Mouse (Mus musculus) 416B (cell line): ENCODE results near the gene Angel2.
"Not testable (repeated sequence)": the region's sequence is repeated elsewhere in the genome, so short reads cannot be mapped to it uniquely, and the experiment has no call there.

ENCODE experiments used
- DNase-seq: peaks from one replicate; pipeline ENCODE4 v3.0.0; 2011; ENCODE audit warnings: low read depth

Gene Angel2

DNA sequence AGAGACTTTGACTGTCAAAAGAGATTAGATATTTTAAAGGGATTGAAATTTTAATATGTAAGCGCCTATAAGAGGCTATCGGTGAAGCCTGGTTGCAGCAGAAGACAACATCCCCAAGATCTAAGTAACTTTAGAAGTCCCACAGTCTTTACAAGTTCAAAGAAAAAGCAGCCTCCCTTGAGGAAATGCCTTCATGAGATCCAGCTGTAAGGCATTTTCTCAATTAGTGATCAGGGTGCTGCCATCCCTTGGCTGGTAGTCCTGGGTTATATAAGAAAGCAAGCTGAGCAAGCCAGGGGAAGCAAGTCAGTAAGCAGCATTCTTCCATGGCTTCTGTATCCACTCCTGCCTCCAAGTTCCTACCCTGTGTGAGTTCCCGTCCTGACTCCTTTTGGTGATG is at the start of gene Angel2:
Angel2 (plus strand) TSS at position 301 of the 400 bp plus-strand sequence.
- DNase-seq: not testable (repeated sequence)

DNA sequence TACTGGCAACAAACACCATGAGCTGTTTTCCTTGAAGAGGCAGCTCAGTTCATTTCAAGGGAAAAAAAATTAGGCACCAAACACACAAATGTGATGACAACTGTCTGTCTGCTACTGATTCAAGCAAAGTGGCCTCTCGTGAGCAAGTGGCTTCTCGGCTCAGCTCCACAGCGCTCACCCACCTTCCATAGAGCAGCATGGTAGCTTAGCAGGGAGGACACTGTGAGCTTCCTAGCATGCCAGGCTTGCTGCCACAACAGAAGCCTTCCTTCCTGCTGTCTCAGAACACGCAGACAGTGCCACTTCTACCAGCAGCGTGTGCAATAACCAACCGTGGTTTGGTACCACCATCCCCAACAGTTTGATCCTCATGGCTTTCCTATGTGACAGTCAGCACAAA is 49.2 kb upstream of the Angel2 start:
- no peak for DNase-seq

DNA sequence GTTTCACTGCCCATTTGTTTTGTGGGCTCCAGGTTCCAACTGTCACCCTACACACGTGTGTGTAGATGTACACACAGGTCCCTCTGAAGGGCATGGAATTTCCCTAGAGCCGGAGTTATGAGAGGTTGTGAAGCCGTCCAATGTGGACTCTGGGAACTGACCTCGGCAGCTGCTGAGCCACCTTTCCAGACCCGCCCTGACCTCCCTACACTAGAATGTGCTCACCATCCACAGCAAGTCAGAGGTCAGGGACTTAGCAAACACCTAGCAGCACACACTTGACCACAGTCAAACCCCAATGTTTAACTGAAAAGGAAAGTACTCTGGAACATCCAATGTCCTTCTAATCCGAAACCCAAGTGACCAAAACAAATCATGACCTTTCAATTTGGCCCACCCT is 44.3 kb upstream of the Angel2 start:
- DNase-seq: no peak

DNA sequence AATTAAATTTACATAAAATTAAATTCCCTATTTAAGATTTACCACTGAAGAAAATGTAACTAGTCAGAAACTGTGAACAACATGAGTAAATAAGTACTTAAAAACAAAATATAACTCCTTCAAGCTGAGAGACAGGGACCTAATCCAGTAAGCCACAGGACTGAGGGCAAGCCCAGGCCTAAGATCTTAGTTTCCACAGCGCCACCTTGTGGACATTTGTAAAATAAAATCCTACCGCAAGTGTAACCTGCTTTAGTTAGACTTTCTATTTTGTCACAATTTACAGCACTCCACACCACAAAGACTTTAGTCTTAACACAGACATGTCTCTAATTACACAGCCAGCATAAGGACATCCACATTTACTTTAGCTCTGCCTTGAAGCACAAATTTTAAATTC is 43.5 kb upstream of the Angel2 start:
- DNase-seq: peak; percentile 75

- no peak for DNase-seq
These were observed 38.9 kb upstream of the Angel2 start for GRCm38 (mm10) chr1:190886014-190886413.

DNA sequence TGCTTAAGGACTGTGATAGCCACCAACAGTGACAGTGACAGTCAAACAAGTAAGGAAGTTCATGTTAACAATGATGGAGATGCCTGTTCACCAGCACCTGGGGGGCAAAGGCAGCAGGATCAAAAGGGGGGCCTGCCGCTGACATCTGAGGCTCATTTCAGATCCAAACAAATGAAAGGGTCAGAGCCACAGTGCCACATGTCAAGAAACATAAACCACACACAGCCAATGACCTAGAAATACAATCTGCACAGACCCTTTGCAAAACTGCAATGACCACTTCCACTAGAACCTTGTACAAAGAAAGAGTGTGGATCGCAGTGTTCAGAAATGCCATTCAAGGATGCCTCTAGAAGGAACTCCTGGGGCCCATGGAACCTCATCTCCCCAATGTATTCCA is 36.9 kb upstream of the Angel2 start:
- DNase-seq: no peak

- DNase-seq: no peak
These were observed 36.3 kb upstream of the Angel2 start for GRCm38 (mm10) chr1:190888646-190889045.

DNA sequence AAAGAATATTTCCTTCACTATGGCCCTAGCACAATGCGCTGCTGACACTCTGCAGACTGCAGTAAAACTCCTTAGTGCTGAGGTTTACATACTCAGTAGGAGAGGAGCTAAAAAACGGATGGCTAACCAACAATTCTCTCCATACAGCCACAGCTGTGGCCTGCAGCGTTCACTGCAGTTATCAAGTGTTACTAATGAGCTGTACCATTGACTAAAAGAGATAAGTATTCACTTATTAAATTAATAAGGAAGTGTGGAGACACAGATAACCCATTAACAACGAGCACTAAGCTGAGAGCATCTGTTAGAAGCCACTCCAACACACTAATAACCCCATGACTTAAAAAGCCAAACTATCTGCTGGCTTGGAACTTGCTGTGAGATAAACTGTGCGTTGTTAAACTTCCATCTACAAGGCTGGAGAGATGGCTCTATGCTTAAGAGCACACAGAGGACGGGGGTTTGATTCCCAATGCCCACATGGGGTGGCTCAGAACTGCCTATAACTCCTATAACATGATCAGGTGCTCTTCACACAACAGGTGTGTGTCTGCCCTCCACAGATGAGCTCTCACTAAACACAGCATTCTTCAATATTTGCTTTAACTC is 31.2 kb upstream of the Angel2 start:
- DNase-seq: no peak

- DNase-seq: no peak
These were observed 26.7 kb upstream of the Angel2 start for GRCm38 (mm10) chr1:190898186-190898585.

DNA sequence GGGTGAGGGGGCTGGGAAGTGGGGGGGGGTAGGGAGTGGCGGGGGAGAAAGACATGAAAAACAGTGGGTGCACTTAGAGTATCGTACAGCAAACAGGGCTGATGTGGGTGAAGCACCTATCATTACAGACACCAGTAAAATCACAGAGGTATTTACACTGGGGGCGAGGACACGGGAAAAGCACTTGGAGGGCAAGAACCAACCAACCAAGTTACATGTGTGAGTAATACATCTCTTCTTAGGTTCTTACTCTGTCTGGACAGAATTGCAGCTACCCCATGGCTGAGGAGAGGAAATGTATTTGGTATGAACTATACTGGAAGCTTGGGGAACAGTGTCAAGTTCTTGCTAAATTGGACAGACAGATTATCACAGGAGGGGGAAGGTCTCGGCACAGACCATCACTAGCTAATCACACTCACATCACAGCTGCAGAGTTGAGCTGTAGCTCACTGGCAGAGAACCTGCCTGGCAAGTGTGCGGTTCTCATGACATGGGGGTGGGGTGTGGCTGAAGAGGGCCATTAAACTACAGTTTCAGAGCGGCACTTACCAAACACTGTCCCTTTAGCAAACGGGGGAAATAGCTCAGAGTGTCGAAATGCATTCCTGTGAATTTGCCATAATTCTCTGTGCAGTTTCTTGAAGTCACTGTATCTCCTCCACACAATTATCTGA is 25.9 kb upstream of the Angel2 start:
- no peak for DNase-seq

DNA sequence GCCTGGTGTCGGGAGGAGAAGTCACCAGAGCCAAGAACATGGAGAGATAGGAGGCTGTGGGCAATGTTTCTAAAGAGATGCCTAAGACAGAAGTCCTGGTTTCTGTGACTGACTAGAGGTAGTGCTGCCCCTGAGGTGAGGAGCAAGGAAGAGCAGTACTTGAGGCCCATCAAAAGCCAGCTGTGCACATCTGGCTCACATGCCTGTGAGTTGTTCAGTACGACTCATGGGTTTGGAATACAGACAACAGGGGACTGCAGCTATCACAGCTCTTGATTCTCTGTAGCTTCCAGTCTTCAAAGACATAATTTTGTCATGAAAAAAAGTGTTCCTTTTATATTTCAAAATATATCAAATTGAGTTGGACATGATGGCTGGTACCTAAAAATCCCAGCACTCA is 23.8 kb upstream of the Angel2 start:
- no peak for DNase-seq

DNA sequence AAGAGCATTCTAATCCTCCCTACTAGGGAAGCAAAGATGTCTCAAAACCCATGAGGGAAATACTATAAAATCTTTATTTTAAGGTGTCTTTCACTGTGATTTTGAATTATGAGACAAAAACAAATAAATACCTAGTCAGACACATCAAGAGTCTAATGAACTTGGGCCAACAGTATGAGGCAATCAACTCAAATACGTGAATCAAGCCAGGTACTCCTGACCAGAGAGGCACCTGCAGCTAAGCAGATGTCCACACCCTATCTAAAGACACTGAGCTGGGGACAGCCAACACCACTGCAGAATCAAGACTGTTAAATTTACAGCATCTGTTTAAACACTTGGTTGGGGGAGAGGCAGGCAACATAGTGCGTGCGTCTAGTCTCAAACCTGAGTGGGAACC is 20.8 kb upstream of the Angel2 start:
- DNase-seq: no peak

- DNase-seq: no peak
These were observed 20.2 kb upstream of the Angel2 start for GRCm38 (mm10) chr1:190904714-190905113.

DNA sequence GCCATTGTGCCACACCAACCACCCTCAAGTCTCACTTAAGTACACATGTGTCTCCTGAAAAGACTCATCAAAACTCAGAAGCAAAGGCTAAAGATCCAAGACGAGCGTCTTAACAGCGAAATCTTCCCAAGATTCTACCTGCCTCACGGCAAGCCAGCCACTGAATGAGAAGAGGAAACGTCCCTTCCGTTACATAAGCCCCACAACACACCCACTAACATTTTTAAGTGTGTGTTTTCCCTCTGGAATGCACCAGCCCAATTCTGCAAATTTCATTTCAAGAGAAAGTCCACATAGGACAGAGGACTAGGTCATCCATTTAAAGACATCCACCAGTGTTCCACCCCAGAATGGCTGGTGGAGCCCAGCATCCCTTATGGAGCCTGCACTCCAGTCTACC is 14.1 kb upstream of the Angel2 start:
- DNase-seq: no peak

GRCm38 (mm10) chr1:190911415-190912123 is 13.3 kb upstream of the Angel2 start, which contains the start of gene Rps6kc1:
Rps6kc1 (minus strand) TSS chr1:190911770.
- DNase-seq: no peak

DNA sequence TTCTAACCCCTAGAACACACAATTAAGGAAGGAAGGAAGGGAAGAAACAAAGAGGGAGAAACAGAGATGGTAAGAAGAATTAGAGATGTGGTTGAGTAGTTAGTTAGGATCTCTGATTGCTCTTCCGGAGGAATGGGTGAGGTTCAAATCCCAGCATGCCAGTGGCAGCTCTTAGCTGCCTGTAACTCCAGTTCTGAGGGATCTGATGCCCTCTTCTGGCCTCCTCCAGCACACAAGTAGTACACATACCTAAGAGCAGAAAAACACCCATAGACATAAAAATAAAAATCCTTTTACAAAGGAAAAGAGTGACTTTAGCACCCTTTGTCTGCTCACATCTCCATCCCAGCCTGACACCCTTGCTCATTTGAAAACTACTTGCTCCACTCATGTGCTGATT is 12.3 kb upstream of the Angel2 start:
- DNase-seq: no peak

- no peak for DNase-seq
These were observed 6.0 kb upstream of the Angel2 start for GRCm38 (mm10) chr1:190918938-190919337.

- DNase-seq: no peak
These were observed 5.0 kb upstream of the Angel2 start for GRCm38 (mm10) chr1:190919725-190920469.

- no peak for DNase-seq
These were observed 2.4 kb downstream of the Angel2 start for GRCm38 (mm10) chr1:190927311-190927710.

DNA sequence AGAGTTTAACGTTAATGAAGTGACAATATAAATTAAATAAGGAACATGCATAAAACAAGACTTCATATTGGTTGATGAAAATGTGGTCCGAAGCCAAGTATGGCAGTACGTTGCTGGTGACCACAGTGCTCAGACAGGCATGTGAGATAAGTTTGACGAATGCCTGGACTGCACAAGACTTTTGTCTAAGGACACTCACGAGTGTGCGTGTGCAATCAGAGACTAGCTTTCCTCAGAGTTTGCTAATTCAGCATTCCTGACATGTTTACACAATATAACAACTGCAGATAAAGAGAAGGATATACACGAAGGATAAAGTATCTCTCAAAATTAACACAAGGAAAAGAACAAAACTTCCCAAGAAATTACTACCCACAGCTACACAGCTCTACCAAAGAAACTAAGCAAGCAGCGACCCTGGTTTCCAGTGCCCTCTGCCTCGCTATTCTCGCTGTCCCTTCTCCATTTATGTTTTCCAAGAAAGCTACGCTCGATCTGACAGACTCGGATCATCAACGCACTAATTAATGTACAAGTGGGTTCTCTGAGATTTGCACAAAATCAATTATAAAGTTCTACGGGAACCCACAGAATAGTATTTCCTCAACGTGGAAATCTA is 2.9 kb downstream of the Angel2 start:
- DNase-seq: peak; percentile 47

GRCm38 (mm10) chr1:190928370-190929009 is 3.6 kb downstream of the Angel2 start:
- peak; percentile 98 for DNase-seq
